Mouse (Mus musculus) intestine, embryonic 14.5 days (tissue): Measurements from ENCODE around the gene Car7. TPM values are rescaled to one million over a fixed set of nuclear protein-coding genes. Genes with fewer than 3 reads are reported as not detected.

Experiments used
- ATAC-seq: fragments of 200-750 bp; cut with Nextera tagmentation; replicated peaks from 2 replicates; pipeline ENCODE4 v1.8.0; 2017; ENCODE audit warnings: low read depth, moderate number of reproducible peaks, moderate TSS enrichment, moderate library complexity; ENCODE audit not compliant: low FRiP score, low TSS enrichment
- DNase-seq: peaks from one replicate; pipeline ENCODE4 v3.0.0-alpha.2; 2018; ENCODE audit warnings: low spot score
- H3K27ac ChIP-seq: fragments of 300-500 bp; sonication (generic); 2 replicates; pipeline ENCODE4 v1.5.1; 2014; ENCODE audit warnings: low read depth, mild to moderate bottlenecking, control low read depth
- H3K27me3 ChIP-seq: fragments of 300-500 bp; sonication (generic); replicated peaks from 2 replicates; pipeline ENCODE4 v1.6.1; 2014; ENCODE audit warnings: low read length, control low read depth; ENCODE audit not compliant: control insufficient read depth, insufficient read depth
- H3K36me3 ChIP-seq: fragments of 300-500 bp; sonication (generic); 2 replicates; pipeline ENCODE4 v1.6.1; 2014; ENCODE audit warnings: low read length, control low read depth; ENCODE audit not compliant: control insufficient read depth, insufficient read depth
- H3K4me1 ChIP-seq: fragments of 300-500 bp; sonication (generic); replicated peaks from 2 replicates; pipeline ENCODE4 v1.6.1; 2014; ENCODE audit warnings: low read length, control low read depth, mixed read lengths; ENCODE audit not compliant: control insufficient read depth, insufficient read depth
- H3K4me2 ChIP-seq: fragments of 300-500 bp; sonication (generic); 2 replicates; pipeline ENCODE4 v1.6.1; 2014; ENCODE audit warnings: low read length
- H3K4me3 ChIP-seq: fragments of 300-500 bp; sonication (generic); 2 replicates; pipeline ENCODE4 v1.5.1; 2014; ENCODE audit warnings: low read depth, low read length, control low read depth, mixed read lengths
- H3K9ac ChIP-seq: fragments of 300-500 bp; sonication (generic); 2 replicates; pipeline ENCODE4 v1.6.1; 2014; ENCODE audit warnings: mild to moderate bottlenecking, low read length
- H3K9me3 ChIP-seq: fragments of 300-500 bp; sonication (generic); 2 replicates; pipeline ENCODE4 v1.6.1; 2016; ENCODE audit warnings: low read length, control low read depth; ENCODE audit not compliant: control insufficient read depth
- WGBS: fragments of 180-500 bp; shearing (Covaris S2); extraction: QIAGEN DNeasy Blood & Tissue Kit; methylation state at CpG from one replicate; pipeline ENCODE4 v1.1.7; 2014; 5-methylcytosine and 5-hydroxymethylcytosine counted together
- polyA plus RNA-seq: library from polyadenylated mRNA; unstranded; fragments of >200 nt; fragmentation: Nextera tagmentation; extraction: Ambion mirVana; gene quantifications from 2 replicates; pipeline ENCODE4 v1.2.1, GENCODE M21; 2014

The Car7 gene
- polyA plus RNA-seq, 1 experiment from 2014 or later: 0.92 TPM

DNA sequence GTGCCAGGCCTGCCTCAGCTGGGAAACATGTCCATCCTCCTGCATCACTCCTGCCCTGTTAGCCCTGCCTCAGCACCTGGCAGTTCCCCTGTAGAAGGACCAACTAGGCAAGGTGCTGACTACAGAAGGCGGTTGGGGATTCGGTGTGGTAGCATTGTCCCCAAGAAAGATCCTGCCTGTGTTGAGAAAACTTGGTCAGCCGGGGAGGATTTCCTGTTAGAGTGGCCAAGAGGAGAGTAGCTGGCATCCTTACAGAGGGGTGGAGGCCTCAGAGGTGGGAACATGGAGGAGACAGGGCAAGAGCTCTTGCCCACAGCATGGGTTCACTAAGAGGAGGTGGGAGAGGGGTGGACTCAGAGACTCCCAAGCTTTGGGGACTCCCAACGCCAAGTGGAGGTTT is 20.7 kb downstream of the Car7 start:
- Histone ChIP-seq H3K4me1 (no peaks in the 10 kb centered on the region), H3K9me3 (no peaks in the 10 kb centered on the region), H3K27ac (no peak overlapping the region), H3K9ac (no peak overlapping the region), H3K36me3 (no peaks in the 10 kb centered on the region), H3K4me3 (no peak overlapping the region), H3K27me3 (no peaks in the 10 kb centered on the region), H3K4me2 (no peak overlapping the region)
- WGBS: 86% methylated on average over 4 of the region's 4 CpGs
- ATAC-seq (no peak), DNase-seq (no peak)

DNA sequence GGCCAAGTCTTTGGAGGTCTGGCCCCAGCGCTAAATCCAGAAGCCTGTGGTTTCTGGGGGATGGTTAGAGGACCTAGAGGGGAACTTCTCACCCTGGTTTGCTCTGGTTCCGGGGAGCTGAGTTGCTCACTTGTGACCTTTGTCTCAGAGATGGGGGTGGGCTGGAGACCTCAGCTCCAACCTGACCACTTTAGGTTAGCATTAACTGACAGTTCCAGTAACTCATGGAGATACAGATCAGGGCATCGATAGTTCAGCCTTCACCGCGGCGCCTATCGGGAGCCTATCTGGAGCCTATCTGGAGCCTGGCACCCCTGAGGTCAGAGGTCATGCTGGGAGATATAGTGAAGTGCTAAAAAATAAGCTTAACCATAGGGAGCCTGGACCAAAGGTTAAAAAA is 22.7 kb downstream of the Car7 start:
- no peak for ATAC-seq
- Histone ChIP-seq H3K9me3 (no peaks in the 10 kb centered on the region), H3K36me3 (no peaks in the 10 kb centered on the region), H3K27ac (no peak overlapping the region), H3K27me3 (no peaks in the 10 kb centered on the region), H3K4me1 (no peaks in the 10 kb centered on the region), H3K4me2 (no peak overlapping the region), H3K4me3 (no peak overlapping the region), H3K9ac (no peak overlapping the region)
- 42% methylated on average over 7 of the region's 7 CpGs for WGBS
- no peak for DNase-seq

DNA sequence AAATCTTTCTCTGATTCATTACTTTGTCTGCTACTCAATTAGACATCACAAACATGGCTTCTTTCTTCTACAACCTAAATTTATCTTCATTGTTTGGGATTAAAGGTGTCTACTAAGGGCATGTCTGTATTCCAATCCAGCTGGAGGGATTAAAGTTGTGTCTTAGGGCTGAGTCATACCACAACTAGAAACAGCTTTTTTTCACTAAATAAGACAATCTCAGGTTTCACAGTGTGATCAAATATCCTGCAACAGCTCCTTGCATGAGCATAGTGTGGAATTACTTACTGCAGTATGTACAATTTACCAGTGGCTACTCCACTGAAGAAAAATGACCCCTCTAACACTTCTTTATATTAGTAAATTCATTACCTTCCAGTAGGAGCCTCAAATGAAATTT is 26.2 kb downstream of the Car7 start:
- Histone ChIP-seq H3K36me3 (no peaks in the 10 kb centered on the region), H3K4me2 (no peak overlapping the region)

DNA sequence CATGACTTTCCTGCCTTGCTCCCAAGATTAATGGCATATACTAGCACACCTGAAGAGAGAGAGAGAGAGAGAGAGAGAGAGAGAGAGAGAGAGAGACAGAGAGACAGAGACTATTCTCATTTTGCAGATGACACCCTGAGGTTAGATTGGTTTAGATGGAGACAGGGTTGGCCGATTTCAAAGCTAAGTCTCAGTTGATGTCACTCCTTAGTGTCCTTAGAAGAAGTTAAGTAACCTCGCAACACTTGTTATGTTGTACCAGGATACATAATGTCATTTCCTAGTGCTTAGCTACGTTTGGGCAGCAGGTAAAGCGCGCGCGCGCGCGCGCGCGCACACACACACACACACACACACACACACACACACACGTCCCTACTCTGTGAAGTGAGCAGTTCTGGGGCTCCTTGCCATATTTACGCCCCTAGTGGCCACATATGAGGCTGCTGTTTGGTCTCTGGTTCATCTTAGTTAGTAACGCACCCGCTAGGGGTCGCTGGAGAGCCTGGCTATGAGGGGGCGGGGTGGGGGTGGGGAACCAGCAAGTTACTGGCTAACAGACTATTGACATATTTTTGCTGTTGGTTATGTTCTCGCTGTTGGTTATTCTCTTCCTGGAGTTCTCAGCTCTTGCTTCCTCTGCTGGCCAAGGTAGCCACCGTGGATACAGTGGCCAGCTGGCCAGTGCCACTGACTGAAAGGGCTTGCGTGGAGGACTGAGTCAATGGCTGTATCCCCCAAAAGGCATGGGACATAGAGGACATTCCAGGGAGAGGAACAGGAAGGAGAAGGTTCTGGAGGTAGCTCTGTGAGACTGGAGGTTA is 30.4 kb downstream of the Car7 start:
- 21% methylated on average over 21 of the region's 22 CpGs for WGBS
- H3K9me3 ChIP-seq: no peaks in the 10 kb centered on the region
- no peak overlapping the region for H3K9ac ChIP-seq
- H3K4me2 ChIP-seq: peak overlapping the region; percentile 27
- H3K27me3 ChIP-seq: no peaks in the 10 kb centered on the region
- no peak overlapping the region for H3K4me3 ChIP-seq
- H3K36me3 ChIP-seq: no peaks in the 10 kb centered on the region
- DNase-seq (peak; percentile 92), ATAC-seq (peak; percentile 73)
- H3K27ac ChIP-seq: no peak overlapping the region
- no peaks in the 10 kb centered on the region for H3K4me1 ChIP-seq

More for the DNA sequence above, 26.2 kb downstream of the Car7 start:
- ATAC-seq (no peak), DNase-seq (no peak)
- no peak overlapping the region for H3K4me3 ChIP-seq
- H3K4me1 ChIP-seq: no peaks in the 10 kb centered on the region
- H3K27me3 ChIP-seq: no peaks in the 10 kb centered on the region
- no peak overlapping the region for H3K9ac ChIP-seq
- H3K27ac ChIP-seq: no peak overlapping the region
- H3K9me3 ChIP-seq: no peaks in the 10 kb centered on the region

DNA sequence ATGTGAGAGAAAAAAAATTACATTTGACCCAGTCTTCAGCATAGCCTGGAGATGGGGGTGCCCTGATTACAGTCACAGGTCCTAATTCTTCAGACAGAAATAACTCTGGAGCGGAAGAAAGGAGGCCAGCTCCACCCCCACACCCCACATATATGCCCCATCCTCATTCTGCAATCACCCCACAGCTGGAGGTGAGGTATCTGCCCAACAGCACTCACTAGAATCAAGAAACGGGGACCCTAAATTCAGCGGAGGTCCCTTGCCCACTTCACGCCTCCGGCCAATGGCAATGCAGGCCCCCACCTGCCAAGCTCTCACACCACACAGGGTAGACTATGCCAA is 30.9 kb downstream of the Car7 start:
- Histone ChIP-seq H3K27me3 (no peaks in the 10 kb centered on the region), H3K27ac (no peak overlapping the region), H3K36me3 (no peaks in the 10 kb centered on the region), H3K9ac (no peak overlapping the region), H3K9me3 (no peaks in the 10 kb centered on the region), H3K4me2 (no peak overlapping the region), H3K4me1 (no peaks in the 10 kb centered on the region), H3K4me3 (no peak overlapping the region)
- DNase-seq (no peak), ATAC-seq (no peak)
- WGBS: 92% methylated on average over 5 of the region's 5 CpGs

DNA sequence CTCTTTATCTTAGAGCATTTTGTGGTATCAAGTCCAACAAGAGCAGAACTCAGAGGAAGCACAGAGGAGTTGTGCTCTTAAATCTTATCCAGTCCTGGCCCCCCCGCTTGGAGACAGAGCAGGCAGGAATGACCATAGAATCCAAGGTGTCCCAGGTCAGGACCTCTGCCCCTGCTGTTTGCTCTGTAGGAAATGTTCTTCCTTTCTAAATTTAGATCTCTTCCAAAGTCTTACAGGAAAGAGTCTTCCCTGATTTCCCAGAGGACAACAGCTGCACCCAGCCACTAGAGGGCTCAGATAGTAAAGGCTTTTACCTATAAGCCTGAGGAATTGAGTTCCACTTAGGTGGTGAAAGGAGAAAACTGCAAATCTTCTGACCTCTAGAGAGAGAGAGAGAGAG is 35.1 kb downstream of the Car7 start:
- DNase-seq: no peak

DNA sequence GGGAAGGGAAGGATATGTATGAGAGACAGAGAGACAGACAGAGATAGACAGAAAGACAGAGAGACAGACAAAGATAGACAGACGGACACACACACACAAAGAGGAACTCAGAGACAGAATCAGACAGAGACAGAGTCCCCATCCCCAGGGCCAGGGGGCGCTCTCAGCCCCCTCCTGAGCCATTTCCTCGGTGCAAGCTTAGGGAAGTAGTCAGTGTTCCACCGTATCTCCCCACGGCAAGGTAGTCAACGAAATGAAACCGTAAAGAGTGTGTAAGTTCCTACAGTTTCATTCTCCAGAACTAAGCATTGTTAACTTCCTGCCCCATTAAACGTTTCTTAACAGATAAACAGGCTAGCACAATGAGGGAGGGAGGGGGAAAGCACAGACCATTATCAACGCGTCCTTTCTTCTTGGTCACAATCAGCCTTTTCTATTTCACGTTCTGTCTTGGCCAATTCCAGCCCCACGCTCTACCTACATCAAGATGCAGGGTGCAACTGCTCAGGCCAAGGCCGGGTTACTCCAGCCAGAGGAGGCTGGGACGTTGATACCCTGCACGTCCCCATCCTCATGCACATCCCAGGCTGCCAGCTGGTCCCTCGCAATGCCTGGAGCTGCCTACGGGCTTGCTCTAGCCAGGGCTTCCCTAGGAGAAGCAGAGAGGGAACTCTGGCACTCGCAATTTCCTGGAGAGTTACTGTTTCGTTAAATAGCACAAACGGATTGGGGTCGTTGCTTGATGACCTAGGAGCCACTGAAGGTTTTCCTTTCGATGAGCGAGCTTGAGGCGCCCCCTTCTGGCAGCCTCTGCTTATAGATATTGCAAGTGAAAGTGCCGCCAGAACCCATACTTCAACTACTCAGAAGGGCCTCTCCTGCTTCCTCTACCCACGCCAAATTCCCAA is 36.2 kb downstream of the Car7 start:
- H3K4me1 ChIP-seq: no peaks in the 10 kb centered on the region
- H3K9me3 ChIP-seq: no peaks in the 10 kb centered on the region
- no peak overlapping the region for H3K9ac ChIP-seq
- no peak overlapping the region for H3K27ac ChIP-seq
- H3K4me2 ChIP-seq: peak overlapping the region; percentile 63
- WGBS: 8% methylated on average over 26 of the region's 26 CpGs
- DNase-seq (peak; percentile 93), ATAC-seq (peak; percentile 63)
- H3K4me3 ChIP-seq: peak overlapping the region; percentile 30
- H3K27me3 ChIP-seq: no peaks in the 10 kb centered on the region
- H3K36me3 ChIP-seq: no peaks in the 10 kb centered on the region

More for the DNA sequence above, 35.1 kb downstream of the Car7 start:
- Histone ChIP-seq H3K36me3 (no peaks in the 10 kb centered on the region), H3K9me3 (no peaks in the 10 kb centered on the region), H3K9ac (no peak overlapping the region), H3K4me1 (no peaks in the 10 kb centered on the region), H3K27me3 (no peaks in the 10 kb centered on the region), H3K4me2 (no peak overlapping the region), H3K4me3 (no peak overlapping the region), H3K27ac (no peak overlapping the region)
- no peak for ATAC-seq
- WGBS: 32% methylated on average over 1 of the region's 1 CpGs

DNA sequence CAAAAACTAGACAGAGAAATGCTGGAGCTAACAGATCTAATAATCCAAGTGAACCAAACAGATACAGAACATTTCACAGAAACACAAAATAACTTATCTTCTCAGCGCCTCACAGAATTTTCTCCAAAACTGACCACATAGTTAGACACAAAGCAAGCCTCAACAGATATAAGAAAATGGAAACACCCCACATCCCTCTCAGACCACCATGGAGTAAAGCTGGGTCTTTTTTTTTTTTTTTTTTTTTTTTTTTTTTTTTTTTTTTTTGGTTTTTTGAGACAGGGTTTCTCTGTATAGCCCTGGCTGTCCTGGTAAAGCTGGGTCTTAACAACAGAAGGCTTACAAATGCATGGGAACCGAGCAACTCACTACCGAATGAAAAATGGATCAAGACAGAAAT is 42.3 kb downstream of the Car7 start:
- H3K27ac ChIP-seq: no peak overlapping the region
- WGBS: 92% methylated on average over 3 of the region's 3 CpGs
- ATAC-seq: no peak

More for the DNA sequence above, 42.3 kb downstream of the Car7 start:
- H3K4me1 ChIP-seq: no peaks in the 10 kb centered on the region
- H3K36me3 ChIP-seq: no peaks in the 10 kb centered on the region
- no peak overlapping the region for H3K4me3 ChIP-seq
- H3K9ac ChIP-seq: no peak overlapping the region
- H3K4me2 ChIP-seq: no peak overlapping the region
- 0 out of 2 replicates have a peak, but pooled peaks cover 2% of the 10 kb centered on the region for H3K9me3 ChIP-seq
- no peaks in the 10 kb centered on the region for H3K27me3 ChIP-seq
- no peak for DNase-seq
